Mouse (Mus musculus) kidney, postnatal 0 days (tissue): ENCODE data around the gene Cipc. TPM values are rescaled to one million over a fixed set of nuclear protein-coding genes. Genes with fewer than 3 reads are reported as not detected.

Source experiments
- ATAC-seq: fragments of 200-750 bp; cut with Nextera tagmentation; replicated peaks from 2 replicates; pipeline ENCODE4 v1.8.0; 2017; ENCODE audit warnings: low read depth, moderate number of reproducible peaks, moderate TSS enrichment, moderate library complexity; ENCODE audit not compliant: low FRiP score
- DNase-seq: peaks from one replicate; pipeline ENCODE4 v3.0.0-alpha.2; 2016; ENCODE audit warnings: low spot score
- H3K27ac ChIP-seq: fragments of 300-500 bp; sonication (generic); 2 replicates; pipeline ENCODE4 v1.5.1; 2014; ENCODE audit warnings: mild to moderate bottlenecking
- H3K27me3 ChIP-seq: fragments of 300-500 bp; sonication (generic); 2 replicates; pipeline ENCODE4 v1.6.1; 2014; ENCODE audit warnings: low read length, mixed read lengths; ENCODE audit not compliant: insufficient read depth
- H3K36me3 ChIP-seq: fragments of 300-500 bp; sonication (generic); 2 replicates; pipeline ENCODE4 v1.6.1; 2014; ENCODE audit warnings: low read length, mixed read lengths; ENCODE audit not compliant: insufficient read depth
- H3K4me1 ChIP-seq: fragments of 300-500 bp; sonication (generic); replicated peaks from 2 replicates; pipeline ENCODE4 v1.6.1; 2014; ENCODE audit warnings: antibody characterized with exemption, low read length, mixed read lengths; ENCODE audit not compliant: insufficient read depth
- H3K4me2 ChIP-seq: fragments of 300-500 bp; sonication (generic); 2 replicates; pipeline ENCODE4 v1.6.1; 2014; ENCODE audit warnings: mild to moderate bottlenecking, low read length, moderate library complexity, mixed read lengths
- H3K4me3 ChIP-seq: fragments of 300-500 bp; sonication (generic); replicated peaks from 2 replicates; pipeline ENCODE4 v1.5.1; 2014; ENCODE audit warnings: low read depth, low read length
- H3K9ac ChIP-seq: fragments of 300-500 bp; sonication (generic); 2 replicates; pipeline ENCODE4 v1.6.1; 2014; ENCODE audit warnings: low read depth, low read length
- H3K9me3 ChIP-seq: fragments of 300-500 bp; sonication (generic); replicated peaks from 2 replicates; pipeline ENCODE4 v1.6.1; 2016; ENCODE audit warnings: low read length, inconsistent platforms, mixed read lengths
- CTCF ChIP-seq: IDR thresholded peaks from 2 replicates; pipeline ENCODE4 v1.5.1; 2016; ENCODE audit warnings: antibody characterized with exemption, low read depth, mild to moderate bottlenecking, moderate library complexity
- WGBS: fragments of 180-500 bp; shearing (Covaris S2); extraction: QIAGEN DNeasy Blood & Tissue Kit; methylation state at CpG from one replicate; pipeline ENCODE4 v1.1.7; 2014; 5-methylcytosine and 5-hydroxymethylcytosine counted together
- polyA plus RNA-seq: library from polyadenylated mRNA; unstranded; fragments of >200 nt; fragmentation: Nextera tagmentation; extraction: Ambion mirVana; gene quantifications from 2 replicates; pipeline ENCODE4 v1.2.1, GENCODE M21; 2015

Cipc gene
- polyA plus RNA-seq, 1 experiment from 2014 or later: 14.8 TPM

DNA sequence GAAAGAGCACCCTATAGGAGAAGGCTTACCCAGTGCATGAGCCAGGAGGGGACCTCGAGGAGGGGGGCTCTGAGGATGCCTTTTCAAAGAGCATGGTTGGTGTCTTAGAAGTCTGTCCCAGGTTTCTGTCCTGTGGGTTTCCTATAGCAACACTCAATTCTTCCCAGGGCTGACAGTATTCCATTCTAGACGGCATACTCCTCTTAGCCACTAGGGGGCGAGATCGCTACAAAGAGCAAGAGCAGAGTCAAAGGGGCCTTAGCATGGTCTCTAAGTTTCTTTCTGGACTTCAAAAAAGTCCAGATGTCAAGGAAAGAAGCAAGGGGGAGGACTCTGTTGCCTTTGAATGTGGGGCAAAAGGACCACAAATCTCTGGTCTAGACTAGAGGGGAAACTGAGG, 41.6 kb upstream of the Cipc start:
- Histone ChIP-seq H3K9ac (no peak overlapping the region), H3K4me1 (peaks cover 12% of the 10 kb centered on the region), H3K27me3 (no peaks in the 10 kb centered on the region), H3K4me2 (no peak overlapping the region), H3K36me3 (no peaks in the 10 kb centered on the region), H3K9me3 (no peaks in the 10 kb centered on the region), H3K27ac (no peak overlapping the region), H3K4me3 (no peak overlapping the region)
- TF ChIP-seq CTCF: peak; percentile 89
- WGBS: 17% methylated on average over 4 of the region's 4 CpGs
- ATAC-seq (peak; percentile 31; the same call in 1 of the 2 replicates), DNase-seq (peak; percentile 88)

DNA sequence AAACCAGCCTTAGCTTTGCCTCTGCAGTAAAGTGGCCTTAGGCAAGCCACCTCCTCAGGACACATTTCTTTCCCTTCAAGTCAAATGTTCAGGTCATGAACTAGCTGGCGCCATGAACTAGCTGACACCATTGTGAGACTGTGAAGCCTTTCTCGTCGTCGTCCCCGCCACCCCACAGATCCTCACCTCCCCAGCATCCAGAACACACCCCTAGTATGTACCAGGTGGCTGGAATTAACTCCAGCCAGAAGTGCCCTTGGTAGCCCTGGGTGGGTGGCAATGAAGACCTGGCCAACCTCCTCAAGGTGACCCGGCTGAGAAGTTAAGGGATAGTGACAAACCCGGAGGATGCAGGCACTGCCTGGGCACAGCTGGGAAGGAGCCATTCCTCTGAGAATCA, 41.0 kb upstream of the Cipc start:
- H3K9ac ChIP-seq: no peak overlapping the region
- H3K4me2 ChIP-seq: no peak overlapping the region
- 55% methylated on average over 7 of the region's 7 CpGs for WGBS
- H3K4me3 ChIP-seq: no peak overlapping the region
- H3K36me3 ChIP-seq: no peaks in the 10 kb centered on the region
- ATAC-seq (no peak), DNase-seq (no peak)
- peaks cover 7% of the 10 kb centered on the region; the same call in 1 of the 2 replicates for H3K4me1 ChIP-seq
- no peak for TF ChIP-seq CTCF
- no peaks in the 10 kb centered on the region for H3K9me3 ChIP-seq
- 0 out of 2 replicates have a peak overlapping the region, but pooled peaks have one; percentile 1 for H3K27ac ChIP-seq
- H3K27me3 ChIP-seq: no peaks in the 10 kb centered on the region

DNA sequence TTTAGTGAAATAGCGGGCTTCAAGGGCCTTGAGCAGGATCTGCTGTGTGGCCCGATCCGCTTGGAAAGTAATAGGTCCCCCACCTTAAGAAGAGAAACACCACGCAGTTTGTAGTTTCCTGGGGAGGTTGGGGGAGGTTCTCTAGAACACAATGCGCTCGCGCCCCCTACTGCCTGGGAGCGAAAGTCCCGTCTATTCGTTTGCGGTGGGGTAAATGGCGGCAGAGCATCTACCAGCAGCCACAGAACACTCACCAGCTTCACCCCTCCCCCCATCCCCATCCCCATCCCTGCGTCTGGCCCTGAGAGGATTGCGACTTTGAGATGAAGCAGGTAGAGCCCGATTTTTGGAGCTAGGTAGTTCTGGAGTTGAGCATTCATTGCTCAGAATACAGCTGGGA, 40.4 kb upstream of the Cipc start:
- Histone ChIP-seq H3K36me3 (no peaks in the 10 kb centered on the region), H3K4me2 (no peak overlapping the region), H3K27ac (no peak overlapping the region), H3K27me3 (no peaks in the 10 kb centered on the region), H3K4me3 (no peak overlapping the region), H3K9ac (no peak overlapping the region), H3K4me1 (peaks cover 5% of the 10 kb centered on the region; the same call in 1 of the 2 replicates), H3K9me3 (no peaks in the 10 kb centered on the region)
- peak; percentile 80 for TF ChIP-seq CTCF
- 4% methylated on average over 15 of the region's 15 CpGs for WGBS
- DNase-seq (peak; percentile 90), ATAC-seq (peak; percentile 36; the same call in 1 of the 2 replicates)

DNA sequence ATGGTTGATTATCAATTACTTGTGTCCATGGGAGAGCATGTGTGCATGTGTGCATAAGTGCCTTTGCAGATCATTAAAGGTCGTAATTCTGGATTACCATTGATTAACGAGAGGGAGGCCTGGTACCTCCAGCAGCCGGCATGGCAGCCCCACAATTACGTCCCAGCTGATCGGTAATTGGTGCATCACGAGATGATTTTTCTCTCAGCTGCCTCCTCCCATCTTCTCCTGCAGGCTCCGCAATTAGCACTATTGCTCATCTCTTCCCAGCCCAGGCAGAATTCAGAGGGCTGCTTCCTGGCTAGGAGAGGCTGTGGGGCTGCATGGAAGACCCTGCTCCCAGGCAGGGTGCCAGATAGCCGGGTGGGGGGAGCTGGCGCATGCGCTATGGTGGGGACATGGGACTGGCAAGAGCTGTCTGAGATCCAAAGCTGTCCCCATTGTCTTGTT, 35.3 kb upstream of the Cipc start:
- no peak for TF ChIP-seq CTCF
- Histone ChIP-seq H3K36me3 (no peaks in the 10 kb centered on the region), H3K9me3 (no peaks in the 10 kb centered on the region), H3K4me1 (peaks cover 4% of the 10 kb centered on the region), H3K27me3 (no peaks in the 10 kb centered on the region), H3K4me2 (no peak overlapping the region), H3K27ac (no peak overlapping the region), H3K9ac (no peak overlapping the region), H3K4me3 (no peak overlapping the region)
- ATAC-seq: no peak
- 42% methylated on average over 10 of the region's 10 CpGs for WGBS
- DNase-seq: no peak

DNA sequence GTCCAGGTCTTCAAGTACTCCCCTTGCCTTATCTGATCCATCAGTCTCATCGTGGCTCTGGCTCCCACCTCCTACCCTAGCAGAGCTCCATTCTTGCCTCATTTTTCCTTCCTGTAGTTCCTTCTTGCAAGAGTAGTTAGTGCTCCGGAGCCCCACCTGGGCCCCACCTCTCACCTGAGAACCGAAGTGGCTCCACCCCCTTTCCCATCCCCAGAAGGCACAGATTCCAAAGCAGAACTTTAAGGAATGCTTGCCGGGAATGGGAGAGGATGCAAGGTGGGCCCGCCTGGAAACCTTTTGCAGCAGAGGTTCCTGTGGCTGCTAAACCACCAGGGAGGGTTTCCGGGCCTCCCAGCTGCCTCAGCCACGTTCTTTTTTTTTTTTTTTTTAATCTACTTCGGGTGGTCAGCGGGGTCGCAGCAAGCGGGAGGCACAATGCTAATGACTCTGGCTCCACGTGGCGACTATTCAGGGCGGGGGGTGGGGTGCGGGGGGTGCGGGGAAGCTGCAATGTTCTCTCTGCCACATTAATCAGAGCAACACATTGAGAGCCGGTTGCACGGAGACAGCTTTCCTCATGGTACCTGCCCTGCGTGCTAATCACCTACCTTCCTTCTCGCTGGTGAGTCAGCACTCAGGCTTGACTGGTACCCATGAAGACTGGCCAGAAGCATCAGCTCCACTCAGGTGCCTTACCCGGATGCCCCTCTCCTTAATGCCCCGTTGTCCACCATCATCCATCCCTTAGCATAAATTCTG, 34.3 kb upstream of the Cipc start:
- Histone ChIP-seq H3K4me1 (peaks cover 4% of the 10 kb centered on the region), H3K4me2 (peak overlapping the region; percentile 16), H3K9ac (no peak overlapping the region), H3K27ac (no peak overlapping the region), H3K27me3 (no peaks in the 10 kb centered on the region), H3K9me3 (no peaks in the 10 kb centered on the region), H3K4me3 (no peak overlapping the region), H3K36me3 (no peaks in the 10 kb centered on the region)
- ATAC-seq (no peak), DNase-seq (no peak)
- TF ChIP-seq CTCF: no peak
- 5% methylated on average over 22 of the region's 22 CpGs for WGBS

DNA sequence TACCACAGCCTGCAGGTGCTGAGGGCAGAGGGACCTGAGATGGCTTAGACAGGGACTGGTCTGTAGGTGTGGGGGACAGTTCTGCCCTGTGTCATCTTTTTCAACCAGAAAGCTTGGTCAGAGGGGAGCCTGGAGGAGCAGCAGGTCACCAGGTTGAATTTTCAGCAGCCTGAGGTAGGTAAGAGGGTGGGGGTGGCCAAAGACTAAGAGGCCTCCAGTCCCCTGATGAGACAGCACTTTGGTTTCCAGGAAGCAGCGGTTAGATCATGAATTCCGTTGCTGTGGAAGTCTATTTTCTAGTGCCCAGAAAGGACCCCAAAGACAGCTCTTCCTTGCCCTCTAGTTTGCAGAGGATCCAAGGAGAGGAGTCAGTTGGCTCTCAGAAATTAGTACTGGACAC, 32.5 kb upstream of the Cipc start:
- no peak for DNase-seq
- Histone ChIP-seq H3K27ac (no peak overlapping the region), H3K4me1 (peaks cover 17% of the 10 kb centered on the region), H3K9me3 (no peaks in the 10 kb centered on the region), H3K36me3 (no peaks in the 10 kb centered on the region), H3K4me3 (no peak overlapping the region), H3K9ac (no peak overlapping the region), H3K27me3 (no peaks in the 10 kb centered on the region), H3K4me2 (no peak overlapping the region)
- no peak for ATAC-seq
- WGBS: 64% methylated on average over 2 of the region's 2 CpGs
- no peak for TF ChIP-seq CTCF
